Mouse (Mus musculus) lung, adult 2 months (tissue): Measurements from ENCODE around the gene Klhl29. TPM values are rescaled to one million over a fixed set of nuclear protein-coding genes. Genes with fewer than 3 reads are reported as not detected.

Experiments used
- DNase-seq: peaks from one replicate; pipeline ENCODE4 v3.0.0; 2022
- H3K4me1 ChIP-seq: fragments of 200-500 bp; 2 replicates; pipeline ENCODE4 v1.6.1; 2011; ENCODE audit warnings: low read length; ENCODE audit not compliant: control insufficient read depth, insufficient read depth
- H3K4me3 ChIP-seq: fragments of 200-500 bp; replicated peaks from 2 replicates; pipeline ENCODE3; 2011; ENCODE audit warnings: low read depth, mild to moderate bottlenecking, control low read depth, low read length; ENCODE audit errors: extremely low read depth
- CTCF ChIP-seq: fragments of 200-500 bp; IDR thresholded peaks from 2 replicates; pipeline ENCODE4 v1.5.1; 2011; ENCODE audit warnings: mild to moderate bottlenecking, low read length, control low read depth; ENCODE audit not compliant: insufficient read depth
- POLR2A ChIP-seq: fragments of 200-500 bp; IDR thresholded peaks from 2 replicates; pipeline ENCODE4 v1.6.1; 2011; ENCODE audit warnings: low read depth, mild to moderate bottlenecking, control low read depth, low read length, borderline replicate concordance; ENCODE audit errors: extremely low read depth
- WGBS: fragments of 180-500 bp; shearing (Covaris S2); methylation state at CpG from one replicate; pipeline ENCODE4 v1.1.7; 2018; 5-methylcytosine and 5-hydroxymethylcytosine counted together
- polyA plus RNA-seq: library from polyadenylated mRNA; depleted of rRNA; stranded (reverse); fragments of >200 nt; gene quantifications from 2 replicates; pipeline ENCODE4 v1.2.3, GENCODE M21; 2012

Gene Klhl29
- polyA plus RNA-seq, 1 experiment: 4.6 TPM

DNA sequence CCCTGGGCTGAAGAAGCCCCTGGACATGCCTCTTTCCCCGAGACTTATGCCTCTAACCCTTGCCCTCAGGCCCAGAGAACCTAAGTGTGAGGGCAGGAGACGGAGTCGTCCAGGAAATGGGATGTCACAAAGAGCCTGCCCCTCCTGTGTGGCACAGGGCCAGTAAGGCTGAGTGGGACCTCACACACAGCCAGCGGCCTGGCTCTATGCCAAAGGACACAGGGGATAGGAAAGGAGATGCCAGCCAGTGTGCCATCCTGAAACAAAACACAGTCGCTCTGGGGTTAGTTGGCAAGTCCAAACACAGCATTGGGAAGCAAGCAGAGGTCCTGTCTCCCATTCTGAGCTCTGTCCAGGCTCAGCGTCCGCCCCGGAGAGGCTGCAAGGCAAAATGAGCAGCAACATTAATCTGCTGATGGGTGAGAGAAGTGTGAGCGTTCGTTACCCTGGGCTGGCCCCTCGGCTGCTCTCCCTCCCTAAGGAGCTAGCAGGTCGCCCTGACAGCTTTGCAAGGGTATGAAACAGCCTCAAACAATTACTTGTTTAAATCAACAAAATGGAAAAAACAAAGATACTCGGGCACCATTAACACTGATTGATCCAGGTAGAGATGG, 274.0 kb downstream of the Klhl29 start:
- TF ChIP-seq POLR2A: no peak
- no peak for TF ChIP-seq CTCF
- Histone ChIP-seq H3K4me3 (no peak overlapping the region), H3K4me1 (no peaks in the 10 kb centered on the region)
- WGBS: 45% methylated on average over 13 of the region's 13 CpGs
- no peak for DNase-seq

DNA sequence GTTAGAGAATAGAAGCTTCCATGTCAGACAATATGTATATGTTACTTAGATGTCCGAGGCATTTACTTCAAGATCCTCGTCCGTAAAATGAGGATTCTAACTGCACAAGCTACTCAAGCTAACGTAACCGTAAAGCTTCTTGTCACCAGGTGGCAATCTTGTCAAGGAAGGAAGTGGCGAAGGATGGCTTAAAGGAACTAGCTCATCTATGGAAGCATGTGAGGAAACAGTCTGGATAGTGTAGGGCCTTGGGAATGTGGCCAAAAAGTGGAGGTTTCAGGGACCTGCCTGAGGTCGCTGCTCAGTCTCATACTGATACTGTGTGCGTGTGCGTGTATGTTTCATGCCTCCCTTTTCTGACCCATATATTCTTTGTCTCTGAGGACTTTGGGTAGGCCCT, 275.9 kb downstream of the Klhl29 start:
- no peak for TF ChIP-seq CTCF
- no peak for TF ChIP-seq POLR2A
- DNase-seq: no peak
- Histone ChIP-seq H3K4me3 (no peak overlapping the region), H3K4me1 (no peaks in the 10 kb centered on the region)
- 82% methylated on average over 9 of the region's 9 CpGs for WGBS

DNA sequence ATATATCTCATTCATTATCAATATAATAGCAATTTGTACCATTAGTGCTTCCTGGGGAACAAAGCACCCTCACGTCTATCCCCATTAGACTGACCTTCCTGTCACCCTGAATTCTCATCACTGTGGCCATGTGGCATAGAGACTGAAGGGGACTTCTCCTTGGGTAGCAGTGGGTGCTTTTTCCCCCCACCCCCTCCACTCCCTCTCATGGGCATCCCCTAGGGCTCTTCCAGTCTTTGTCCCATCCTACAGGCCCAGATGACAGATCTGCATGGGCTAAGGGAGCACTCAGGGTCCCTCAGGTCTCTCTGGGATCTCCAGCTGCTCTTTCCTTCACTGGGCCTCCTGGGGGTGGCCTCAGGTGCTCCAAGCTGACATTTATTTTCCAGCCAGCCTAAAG, 286.8 kb downstream of the Klhl29 start:
- no peaks in the 10 kb centered on the region; the same call in 1 of the 2 replicates for H3K4me1 ChIP-seq
- DNase-seq: no peak
- H3K4me3 ChIP-seq: no peak overlapping the region
- TF ChIP-seq POLR2A (no peak), CTCF (no peak)
- WGBS: 38% methylated on average over 1 of the region's 1 CpGs

DNA sequence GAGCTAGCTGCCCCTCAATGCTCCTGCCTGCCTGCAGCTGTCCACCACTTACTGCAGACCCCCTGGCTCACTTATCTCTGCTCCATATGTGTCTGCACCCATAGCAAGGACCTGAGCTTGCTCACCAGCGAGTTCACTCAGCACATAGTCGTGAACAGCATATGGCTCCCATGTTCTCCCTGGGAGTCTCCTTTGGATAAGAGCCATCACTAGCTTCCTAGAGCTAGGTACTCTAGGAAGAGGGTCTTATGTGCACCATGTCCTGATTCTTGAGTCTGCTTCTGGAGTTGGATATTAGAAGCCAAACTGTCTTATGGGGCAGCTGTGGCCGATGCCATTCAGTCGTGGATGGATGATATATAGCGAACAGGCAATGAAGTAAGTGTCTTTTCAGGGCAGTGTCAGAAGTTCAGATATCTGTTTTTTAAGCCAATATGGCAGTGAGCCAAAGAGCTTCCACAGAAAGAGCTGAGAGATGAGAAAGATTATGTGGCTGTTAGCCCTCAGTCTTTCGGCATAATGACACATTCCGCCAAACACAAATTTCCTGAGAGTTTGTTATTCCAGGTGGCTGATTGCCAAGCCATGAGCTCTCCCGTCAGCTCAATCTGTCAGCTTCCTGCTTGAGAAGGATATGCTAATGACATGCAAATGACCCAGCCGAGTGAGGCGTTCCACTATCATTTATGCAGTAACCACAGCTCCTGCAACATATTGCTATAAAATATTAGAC, 287.5 kb downstream of the Klhl29 start:
- no peaks in the 10 kb centered on the region; the same call in 1 of the 2 replicates for H3K4me1 ChIP-seq
- WGBS: 22% methylated on average over 10 of the region's 10 CpGs
- TF ChIP-seq POLR2A: no peak
- TF ChIP-seq CTCF: no peak
- no peak for DNase-seq
- H3K4me3 ChIP-seq: no peak overlapping the region

DNA sequence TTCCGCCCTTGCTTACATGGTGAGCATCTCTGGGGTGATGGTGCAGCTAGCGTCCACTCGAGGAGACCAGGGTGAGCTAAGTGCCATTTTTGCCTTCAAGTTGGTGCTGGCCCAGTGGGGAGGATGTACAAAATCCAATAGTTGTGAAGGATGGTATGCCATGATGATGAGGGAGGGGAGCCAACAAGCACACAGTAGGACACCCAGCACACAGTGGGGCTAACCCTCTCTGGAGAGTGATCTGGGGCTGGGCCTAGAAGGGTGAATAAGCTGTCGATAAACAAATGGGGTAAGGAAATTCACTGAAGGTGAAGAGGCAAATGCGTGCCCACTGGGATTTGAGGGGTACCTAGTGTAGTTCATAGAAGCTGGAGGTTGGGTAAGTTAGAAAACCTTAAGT, 290.8 kb downstream of the Klhl29 start:
- DNase-seq: no peak
- Histone ChIP-seq H3K4me3 (no peak overlapping the region), H3K4me1 (no peaks in the 10 kb centered on the region; the same call in 1 of the 2 replicates)
- TF ChIP-seq POLR2A (no peak), CTCF (no peak)
- WGBS: 93% methylated on average over 5 of the region's 5 CpGs

DNA sequence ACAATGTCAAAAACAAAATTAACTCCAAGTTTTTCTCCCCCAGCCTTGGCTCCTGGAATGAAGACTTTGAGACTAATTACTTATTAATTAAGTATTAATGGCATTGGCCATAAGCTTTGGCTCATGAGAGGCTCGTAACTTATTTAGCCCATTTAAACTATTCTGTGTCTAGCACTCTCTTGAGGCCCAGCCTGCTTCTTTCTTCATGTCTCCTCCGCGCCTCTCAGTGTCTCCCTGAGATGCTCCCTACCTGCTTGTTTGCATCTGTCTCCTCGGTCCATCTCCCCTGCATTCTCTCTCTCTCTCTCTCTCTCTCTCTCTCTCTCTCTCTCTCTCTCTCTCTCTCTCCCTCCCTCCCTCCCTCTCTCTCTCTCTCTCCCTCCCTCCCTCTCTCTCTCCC, 294.0 kb downstream of the Klhl29 start:
- 88% methylated on average over 4 of the region's 4 CpGs for WGBS
- DNase-seq: no peak
- no peak for TF ChIP-seq POLR2A
- no peak for TF ChIP-seq CTCF
- no peak overlapping the region for H3K4me3 ChIP-seq
- no peaks in the 10 kb centered on the region for H3K4me1 ChIP-seq

DNA sequence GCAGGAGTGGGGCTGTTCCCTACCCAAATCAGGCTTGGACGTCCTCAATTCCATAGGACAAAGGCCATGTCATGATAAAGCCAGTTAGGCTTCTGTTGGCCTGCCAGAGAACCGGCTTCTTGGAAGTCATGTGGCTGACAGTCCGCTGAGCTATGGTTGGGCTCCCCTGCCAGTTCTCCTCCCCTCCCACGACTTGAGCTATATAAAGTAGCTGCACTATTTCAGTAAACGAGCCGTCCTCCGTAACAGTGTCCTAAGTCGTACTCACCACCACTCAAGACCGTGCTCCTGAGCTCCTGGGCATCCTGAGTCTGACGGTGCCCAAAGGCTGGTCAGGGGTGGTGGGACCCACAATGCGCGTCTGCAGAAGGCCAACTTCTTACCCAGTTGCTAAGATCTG, 302.3 kb downstream of the Klhl29 start:
- H3K4me3 ChIP-seq: no peak overlapping the region
- TF ChIP-seq POLR2A: no peak
- no peak for TF ChIP-seq CTCF
- no peak for DNase-seq
- 73% methylated on average over 12 of the region's 12 CpGs for WGBS
- H3K4me1 ChIP-seq: no peaks in the 10 kb centered on the region

DNA sequence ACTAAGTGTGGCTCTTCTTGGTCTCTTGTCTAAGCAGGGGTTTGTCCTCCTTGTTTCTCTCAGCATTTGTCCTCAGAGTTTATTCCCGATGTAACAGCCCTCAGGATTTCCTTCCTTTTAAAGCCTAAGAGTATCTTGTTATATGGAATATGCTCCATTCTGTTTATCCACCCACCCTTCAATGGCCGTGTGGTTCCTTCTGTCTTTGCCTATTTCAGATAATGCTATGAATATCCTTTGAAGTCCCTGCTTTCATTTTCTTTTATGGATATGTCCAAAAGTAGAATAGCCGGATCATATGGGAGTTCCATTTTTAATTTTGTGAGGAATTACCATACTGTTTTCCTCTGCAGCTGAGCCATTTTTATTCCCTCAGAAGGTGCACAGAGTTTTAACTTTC, 305.4 kb downstream of the Klhl29 start:
- 62% methylated on average over 3 of the region's 3 CpGs for WGBS
- TF ChIP-seq CTCF (no peak), POLR2A (no peak)
- Histone ChIP-seq H3K4me1 (no peaks in the 10 kb centered on the region), H3K4me3 (no peak overlapping the region)
- no peak for DNase-seq

DNA sequence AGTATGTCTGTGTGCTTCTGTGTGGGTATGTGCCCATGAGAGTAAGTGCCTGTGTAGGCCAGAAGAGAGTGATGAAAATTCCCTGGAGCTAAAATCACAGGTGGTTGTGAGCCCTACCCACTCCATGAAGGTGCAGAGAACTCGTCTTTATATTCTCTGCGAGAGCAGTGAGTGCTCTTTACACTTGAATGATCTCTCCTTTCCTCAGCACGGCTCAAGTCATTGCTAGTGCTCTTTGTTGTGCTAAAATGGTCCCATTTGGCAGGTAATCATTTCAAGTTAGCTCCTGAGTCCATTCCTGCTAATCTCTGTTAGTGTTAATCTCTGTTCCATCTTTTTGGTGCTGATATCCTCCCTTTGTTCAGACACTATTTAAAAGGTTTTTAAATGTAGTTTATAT, 307.9 kb downstream of the Klhl29 start:
- DNase-seq: no peak
- Histone ChIP-seq H3K4me1 (no peaks in the 10 kb centered on the region), H3K4me3 (no peak overlapping the region)
- WGBS: 49% methylated on average over 3 of the region's 3 CpGs
- no peak for TF ChIP-seq POLR2A
- no peak for TF ChIP-seq CTCF

DNA sequence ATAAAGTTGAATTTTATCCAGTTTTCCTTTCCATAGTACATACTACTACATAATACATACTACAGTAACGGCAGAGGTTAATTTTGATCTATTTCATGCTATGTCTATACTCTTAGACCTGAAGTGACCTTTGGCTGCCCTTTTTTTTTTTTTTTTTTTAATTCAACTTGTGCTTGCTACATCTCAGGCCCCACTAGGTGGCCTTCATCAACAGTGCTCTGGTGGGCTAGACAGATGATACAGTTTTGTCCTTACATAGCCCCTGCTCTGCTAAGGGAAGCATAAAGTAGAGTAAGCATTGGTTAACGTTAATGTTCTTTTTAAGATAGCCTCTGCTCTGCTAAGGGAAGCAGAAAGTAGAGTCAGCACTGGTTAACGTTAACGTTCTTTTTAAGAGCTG, 327.4 kb downstream of the Klhl29 start:
- 96% methylated on average over 4 of the region's 4 CpGs for WGBS
- H3K4me3 ChIP-seq: no peak overlapping the region
- no peak for TF ChIP-seq POLR2A
- no peak for TF ChIP-seq CTCF
- H3K4me1 ChIP-seq: no peaks in the 10 kb centered on the region
- DNase-seq: no peak

DNA sequence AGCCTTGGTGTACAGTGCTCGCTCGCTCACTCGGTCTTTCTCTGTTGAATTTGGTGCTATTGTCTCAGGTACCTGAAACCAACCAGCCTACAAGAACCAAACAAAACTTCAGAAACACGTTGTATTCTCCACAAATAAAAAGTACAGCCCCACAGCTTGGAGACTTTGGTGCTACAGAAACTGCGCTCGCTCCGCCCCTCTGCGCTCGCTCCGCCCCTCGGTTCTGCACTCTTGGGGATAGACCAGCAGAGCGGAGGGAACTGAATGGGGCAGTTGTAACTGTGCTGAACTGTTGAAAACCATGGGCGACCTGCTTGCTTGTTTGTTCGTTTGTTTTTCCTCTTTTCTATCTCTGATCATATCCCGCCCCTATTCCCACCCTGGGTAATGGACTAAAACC, 331.3 kb downstream of the Klhl29 start:
- Histone ChIP-seq H3K4me1 (no peaks in the 10 kb centered on the region), H3K4me3 (no peak overlapping the region)
- no peak for DNase-seq
- no peak for TF ChIP-seq POLR2A
- no peak for TF ChIP-seq CTCF
- WGBS: 91% methylated on average over 15 of the region's 15 CpGs
